Mouse (Mus musculus): ENCODE results near the gene Sae1.

Gene Sae1

DNA sequence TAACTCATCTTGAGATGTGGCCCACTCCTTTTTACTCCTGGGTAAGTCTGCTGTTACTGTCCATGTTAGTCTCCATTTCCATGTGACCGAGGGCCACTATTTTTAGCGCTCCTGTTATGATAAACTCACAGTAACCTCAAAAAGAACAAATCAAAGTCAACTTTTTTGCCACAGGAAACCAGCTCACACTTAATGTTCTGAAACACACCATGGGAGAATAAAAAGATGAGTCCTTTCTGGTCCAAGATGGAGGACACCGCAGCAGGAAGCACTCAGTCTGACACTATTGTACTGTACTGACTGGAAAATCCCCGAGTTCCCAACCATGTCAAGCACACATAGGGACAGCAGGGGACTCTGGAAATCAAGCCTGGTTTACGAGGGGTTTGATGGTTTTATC lies 37.6 kb downstream of the Sae1 start:
- DNase-seq = no peak

DNA sequence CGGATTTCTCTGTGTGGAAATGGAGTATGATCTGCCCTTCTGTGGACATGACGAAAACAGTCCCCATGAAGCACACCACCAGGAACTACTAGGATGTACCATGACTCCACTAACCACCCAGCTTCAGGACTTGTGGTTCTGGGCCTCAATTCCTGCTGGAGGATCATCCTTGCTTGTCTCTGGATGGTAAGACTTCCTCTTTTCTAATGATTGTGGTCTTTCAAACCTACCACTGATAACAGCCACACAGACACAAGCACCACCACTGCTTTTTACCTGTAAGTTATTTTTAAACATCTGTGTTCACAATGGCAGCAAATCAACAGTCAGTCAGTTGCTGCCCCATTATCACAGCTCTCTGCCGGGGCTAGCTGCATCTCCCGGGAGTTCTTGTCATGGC lies 42.3 kb downstream of the Sae1 start:
- no peak for DNase-seq

DNA sequence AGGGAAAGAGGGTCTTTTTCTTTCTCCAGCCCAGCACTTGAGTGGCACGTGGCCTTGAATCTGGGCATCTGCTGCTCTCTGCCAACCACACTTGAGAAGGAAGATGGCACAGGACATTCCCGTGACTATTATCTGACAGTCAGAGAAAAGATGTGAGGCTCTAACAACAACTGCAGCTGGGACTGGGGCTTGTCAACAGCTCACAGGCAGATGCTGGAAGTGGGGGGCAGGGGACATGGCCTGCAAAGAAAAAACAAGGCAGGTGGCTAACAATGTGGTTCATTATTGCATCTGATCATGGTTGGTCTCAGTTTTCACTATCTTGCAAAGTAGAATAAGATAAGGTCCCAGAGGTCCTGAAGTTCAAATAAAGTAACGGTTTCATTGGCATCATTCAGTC lies 43.0 kb downstream of the Sae1 start:
- peak; percentile 14 for DNase-seq

DNA sequence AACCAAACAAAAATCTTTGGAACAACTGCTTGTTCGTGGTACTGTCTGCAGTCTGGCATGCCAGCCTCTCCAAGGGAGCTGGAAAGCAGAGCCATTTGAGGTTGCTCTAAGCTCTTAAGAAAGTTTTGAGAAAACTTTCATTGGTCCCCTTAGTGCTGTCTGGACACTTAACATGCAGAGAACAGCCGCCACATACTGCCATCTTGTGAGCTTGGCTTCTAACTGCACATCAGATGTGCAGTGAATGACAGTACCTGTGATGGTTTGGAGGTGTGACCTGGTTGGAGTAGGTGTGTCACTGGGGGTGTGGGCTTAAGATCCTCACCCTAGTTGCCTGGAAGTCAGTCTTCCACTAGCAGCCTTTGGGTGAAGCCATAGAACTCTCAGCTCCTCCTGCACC lies 49.9 kb downstream of the Sae1 start:
- DNase-seq = no peak

DNA sequence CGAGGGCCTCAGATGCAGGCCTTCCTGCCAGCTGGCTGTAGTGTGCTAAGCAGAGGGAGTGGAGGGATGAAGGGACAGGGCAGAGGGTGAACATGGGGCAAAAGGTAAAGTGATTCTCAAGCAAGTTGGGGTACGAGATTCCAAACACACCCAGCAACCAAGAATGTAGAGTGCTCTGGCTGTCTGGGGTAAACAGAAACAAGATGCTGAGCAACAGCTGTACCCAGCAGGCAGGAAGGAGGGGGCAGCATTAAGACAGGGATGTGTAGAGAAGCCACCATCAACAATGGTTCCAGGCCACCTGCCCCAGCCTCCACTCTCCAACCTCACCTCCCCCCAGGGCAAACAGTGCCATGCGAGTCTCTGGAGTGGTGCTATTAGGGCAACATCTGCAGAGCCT lies 58.5 kb downstream of the Sae1 start:
- DNase-seq = no peak

DNA sequence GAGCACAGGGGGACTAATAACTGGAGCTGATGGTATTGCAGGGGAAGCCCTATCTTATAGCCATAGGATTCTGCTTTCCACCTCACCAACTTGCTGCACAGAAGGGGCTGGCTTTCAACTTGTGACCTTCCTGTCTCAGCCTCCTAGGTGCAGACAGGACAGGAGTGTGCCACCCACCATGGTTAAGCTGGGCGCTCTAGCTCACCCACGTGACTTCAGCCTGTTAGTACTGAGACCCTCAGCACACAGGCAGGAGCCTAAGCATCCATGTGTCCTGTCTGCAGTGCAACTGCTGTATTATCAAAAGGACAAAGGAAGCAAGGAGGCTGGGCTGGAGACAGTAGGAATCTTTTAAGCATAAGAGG lies 61.0 kb downstream of the Sae1 start:
- DNase-seq = no peak

DNA sequence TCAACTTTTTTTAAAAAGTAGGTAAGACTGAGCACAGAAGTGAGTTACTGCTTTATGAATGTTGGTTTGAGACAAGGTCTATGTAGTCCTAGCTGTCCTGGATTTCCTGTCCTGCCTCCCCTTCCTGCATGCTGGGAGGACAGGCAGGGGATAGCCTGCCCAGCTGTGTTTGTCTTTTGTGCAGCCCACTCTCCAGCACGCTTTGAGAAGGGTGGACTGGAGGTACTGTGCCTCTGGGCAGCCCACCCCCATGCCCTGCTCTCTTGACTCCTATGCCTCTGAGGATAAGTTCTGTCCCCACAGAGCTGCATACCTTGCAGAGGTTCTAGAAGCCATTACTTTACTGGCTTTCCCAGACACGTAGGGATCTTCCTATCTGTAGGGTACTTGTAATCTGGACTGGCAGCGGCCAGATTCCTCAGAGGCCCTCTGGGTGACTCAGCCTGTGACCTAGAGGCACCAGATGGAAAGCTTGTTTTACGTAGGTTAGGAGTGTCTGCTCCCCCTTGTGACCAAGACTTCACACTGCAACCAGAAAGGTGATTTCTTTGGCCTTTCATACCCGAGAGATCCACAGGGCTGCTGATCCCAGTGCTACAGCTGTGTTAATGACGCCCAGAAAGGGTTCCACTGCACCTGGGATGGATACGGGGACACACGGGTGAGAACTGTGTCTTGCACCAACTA lies 61.5 kb downstream of the Sae1 start:
- peak; percentile 49 for DNase-seq

DNA sequence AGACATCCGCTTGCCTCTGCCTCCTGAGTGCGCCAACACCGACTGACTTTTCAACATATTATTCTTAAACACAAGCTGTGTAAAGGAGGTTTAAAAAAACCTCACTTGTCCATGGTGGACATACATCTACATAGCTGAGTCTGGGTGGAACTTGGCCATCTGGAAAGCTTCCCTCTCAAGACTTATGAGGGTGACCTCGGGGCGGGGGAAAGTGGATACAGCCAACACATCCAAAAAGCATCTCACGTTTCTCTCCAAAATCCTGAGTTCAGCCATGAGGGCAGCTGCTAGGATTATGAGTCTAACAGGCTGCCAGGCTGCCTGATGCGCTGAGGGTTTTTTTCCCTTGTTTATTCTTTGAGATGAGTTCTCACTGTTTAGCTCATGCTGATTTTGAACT lies 62.9 kb downstream of the Sae1 start:
- no peak for DNase-seq

DNA sequence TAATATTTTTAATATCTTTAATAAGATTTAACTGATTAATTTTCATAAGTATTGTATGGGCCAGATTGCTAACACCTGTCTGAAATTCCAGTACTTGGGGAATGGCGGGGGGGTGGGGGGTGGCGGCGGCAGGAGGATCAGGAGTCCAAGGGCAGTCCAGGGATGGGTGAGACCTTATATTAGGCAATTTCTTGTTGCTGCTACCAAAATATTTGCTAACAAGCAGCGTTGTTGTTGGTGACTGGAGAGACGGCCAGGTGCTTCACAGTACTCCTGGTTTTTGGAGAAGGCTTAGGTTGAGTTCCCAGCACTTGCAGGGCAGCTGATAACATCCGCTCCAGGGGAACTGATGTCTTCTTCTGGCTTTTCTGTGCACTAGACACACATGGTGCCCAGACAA lies 67.1 kb downstream of the Sae1 start:
- no peak for DNase-seq

DNA sequence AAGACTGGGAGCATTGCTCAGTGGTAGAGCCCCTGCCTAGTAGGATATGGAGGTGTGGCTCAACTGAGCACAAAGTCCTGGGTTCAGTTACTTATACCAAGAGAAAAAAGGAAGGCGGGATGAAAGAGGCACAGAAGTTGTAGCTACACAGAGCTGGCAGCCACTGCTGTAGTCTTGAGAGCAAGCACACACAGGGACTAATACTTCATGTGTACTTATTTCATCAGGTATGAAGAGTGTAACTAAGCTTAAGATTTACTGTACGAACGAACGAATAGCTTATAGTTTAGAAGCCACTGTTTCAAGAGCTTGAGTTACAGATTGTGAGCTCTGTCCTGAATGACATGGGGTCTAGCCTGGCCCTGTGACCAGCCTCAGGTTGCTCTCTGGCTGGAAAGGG lies 68.4 kb downstream of the Sae1 start:
- DNase-seq = no peak

DNA sequence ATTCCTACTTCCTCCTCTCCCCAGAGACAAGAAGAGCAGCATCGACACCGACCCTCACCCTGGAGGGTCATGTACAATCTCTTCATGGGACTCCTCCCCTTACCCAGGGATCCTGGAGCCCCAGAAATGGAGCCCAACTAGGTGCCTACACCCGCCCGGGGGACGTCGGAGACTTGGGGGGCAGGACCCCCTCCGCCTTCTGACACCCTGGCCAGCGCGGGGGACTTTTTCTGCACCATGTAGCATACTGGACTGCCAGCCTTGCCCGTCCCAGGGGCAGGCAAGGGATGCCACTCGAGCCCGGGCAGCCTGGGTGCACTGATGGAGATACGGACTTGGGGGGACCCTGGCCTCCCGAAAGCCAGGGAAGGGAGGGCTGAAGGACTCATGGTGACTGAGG lies 70.5 kb downstream of the Sae1 start:
- no peak for DNase-seq

DNA sequence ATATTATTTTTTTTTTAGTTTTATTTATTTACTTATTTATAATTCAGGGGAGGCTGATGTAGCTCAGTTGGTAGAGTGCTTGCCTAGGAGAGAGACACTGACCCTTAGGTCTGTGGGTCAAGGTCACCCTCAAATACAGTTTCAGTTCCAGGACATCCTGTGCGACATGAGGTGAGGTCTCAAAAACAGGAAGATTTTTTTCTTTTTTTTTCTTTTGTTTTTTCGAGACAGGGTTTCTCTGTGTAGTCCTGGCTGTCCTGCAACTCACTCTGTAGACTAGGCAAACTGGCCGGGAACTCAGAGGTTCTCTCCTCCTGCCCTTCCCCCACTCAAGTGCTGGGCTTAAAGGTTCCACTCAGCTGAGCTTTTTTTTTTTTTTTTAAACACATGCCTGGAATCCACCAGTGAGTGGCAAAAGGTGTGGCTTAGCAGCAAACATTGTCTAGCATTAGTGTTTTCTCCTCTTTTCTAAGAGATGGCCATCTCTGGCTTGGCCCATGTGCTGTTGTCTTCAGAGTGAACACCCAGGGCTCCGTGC lies 72.3 kb downstream of the Sae1 start:
- DNase-seq = no peak

DNA sequence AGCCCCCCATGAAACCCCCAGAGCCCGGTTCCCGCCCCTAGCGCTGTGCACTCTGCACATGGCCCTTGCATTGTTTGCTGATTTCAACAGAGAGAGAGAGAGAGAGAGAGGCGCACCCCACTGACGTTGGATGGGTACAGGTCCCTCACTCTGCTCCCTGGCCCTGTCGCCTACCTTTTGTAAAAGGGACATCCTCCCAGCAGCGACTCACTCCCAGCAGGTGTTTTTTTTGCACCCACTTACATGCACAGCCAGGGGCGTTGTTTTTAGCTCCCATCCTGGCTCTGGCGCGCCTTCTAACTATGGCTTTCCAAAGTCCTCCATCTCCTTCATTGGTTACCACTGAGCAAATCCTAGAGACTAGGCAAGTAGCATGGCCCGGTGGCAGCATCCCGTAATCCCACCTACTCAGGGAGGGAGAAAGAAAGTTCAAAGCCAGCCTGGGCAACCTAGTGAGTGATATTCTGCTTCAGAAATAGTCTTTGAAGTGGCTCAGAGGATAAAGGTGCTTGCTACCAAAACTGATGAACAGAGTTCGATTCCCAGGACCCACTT lies 73.3 kb downstream of the Sae1 start:
- DNase-seq = no peak

DNA sequence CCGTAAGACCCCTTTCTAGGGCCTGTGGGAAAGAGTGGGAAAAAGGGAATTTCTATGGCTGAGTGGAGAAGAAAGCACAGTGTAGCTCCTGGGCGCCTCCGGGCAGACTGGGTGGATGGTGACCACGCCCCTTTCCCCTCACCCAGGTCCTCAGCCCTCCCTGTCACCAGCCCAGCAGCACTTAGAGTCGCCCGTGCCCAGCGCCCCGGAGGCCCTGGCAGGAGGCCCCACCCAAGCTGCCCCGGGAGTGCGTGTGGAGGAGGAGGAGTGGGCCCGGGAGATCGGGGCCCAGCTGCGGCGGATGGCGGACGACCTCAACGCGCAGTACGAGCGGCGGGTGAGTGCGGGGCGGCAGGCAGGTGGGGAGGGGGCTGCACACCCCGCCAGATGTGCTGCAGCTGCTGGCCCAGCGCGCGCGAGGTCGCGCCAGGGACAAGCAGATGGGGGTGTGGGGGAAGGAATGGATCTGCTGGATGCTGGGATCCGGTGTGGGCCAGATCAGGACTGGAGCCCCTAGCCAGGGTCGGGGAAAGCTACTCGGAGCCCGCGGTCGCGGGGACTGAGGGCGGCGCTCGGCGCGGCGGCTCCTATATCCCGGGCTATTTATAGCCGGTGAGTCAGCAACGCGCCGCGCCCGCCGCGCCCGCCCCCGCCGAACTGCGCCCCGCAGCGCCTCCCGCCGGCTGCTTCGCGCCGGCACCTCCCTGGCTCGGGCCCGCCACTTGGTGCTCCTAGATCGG lies 74.0 kb downstream of the Sae1 start:
- DNase-seq = peak; percentile 75

DNA sequence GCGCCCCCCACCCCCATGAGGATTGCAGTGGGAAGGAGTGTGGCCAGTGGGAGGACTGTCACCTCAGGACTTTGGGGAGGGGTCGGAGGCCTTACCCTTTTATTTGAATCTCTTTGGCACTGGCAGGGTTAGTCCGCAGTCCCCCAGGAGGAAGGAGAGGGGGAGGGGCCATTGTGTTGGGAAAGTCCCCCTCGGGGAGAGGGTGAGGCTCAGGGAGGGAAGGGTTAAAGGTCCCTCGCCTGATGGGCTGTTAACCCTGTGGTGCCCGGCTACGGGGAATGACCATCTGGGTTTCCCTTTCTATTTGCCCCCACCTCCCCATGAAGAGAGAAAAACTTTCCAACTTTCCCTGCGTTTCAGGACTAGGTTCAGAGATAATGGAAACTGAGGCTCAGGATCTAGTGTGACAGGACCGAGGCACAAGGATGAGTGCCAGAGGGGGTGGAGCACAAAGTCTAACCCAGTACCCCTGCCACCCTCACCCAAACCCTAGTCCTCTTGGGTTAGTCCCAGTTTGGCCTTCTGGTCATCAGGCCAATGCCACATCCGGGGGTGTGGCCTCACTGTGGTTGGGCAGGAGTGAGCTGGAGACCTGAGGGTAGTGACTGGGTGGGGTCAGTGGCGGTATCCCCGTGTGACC lies 74.8 kb downstream of the Sae1 start:
- peak; percentile 40 for DNase-seq

DNA sequence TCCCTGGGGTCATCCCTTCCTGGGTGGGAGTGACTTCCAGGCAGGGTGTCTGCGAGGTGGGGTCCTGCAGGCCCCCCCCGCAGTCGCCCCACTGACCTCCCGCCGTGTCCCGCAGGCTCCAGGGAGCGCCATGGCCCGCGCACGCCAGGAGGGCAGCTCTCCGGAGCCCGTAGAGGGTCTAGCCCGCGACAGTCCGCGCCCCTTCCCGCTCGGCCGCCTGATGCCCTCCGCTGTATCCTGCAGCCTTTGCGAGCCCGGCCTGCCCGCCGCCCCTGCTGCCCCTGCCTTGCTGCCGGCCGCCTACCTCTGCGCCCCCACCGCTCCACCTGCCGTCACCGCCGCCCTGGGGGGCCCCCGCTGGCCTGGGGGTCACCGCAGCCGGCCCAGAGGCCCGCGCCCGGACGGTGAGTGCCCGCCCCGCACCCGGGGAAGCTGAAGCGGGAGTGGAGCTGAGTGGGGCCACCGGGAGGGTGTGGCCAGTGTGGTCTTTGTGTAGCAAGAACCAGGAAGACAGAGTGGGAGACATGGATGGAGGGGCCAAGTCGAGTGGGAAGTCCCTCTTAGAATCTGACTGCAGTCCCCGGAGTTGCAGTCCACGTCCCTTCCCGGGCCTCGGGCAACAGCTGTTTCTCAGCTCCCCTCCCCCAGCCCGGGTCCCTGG lies 75.5 kb downstream of the Sae1 start:
- DNase-seq = no peak

DNA sequence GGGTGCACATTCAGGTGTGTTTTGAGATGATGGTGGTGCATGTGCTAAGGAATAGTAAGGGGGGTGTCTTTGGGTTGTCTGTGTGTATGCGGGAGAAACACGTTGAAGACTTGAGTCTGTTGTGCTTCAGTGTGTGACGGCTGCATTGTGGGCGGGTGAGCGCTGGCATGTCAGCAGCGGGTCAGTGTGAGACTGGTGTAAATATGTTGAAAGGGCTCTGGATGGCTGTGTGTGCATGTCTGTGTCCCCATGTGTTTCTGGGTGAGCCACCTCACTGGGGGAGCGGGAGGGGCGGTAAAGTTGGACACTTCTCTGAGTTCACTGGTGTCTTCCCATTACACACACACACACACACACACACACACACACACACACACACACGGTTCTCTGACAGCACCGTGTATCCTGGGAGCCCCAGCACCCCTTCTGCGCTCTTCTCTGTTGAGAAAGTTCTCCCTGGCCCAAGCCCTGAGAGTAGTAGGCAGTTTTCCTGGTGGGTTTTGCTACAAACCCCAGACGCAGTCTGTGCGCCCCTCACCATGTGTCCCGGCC lies 76.1 kb downstream of the Sae1 start:
- DNase-seq = peak; percentile 32

DNA sequence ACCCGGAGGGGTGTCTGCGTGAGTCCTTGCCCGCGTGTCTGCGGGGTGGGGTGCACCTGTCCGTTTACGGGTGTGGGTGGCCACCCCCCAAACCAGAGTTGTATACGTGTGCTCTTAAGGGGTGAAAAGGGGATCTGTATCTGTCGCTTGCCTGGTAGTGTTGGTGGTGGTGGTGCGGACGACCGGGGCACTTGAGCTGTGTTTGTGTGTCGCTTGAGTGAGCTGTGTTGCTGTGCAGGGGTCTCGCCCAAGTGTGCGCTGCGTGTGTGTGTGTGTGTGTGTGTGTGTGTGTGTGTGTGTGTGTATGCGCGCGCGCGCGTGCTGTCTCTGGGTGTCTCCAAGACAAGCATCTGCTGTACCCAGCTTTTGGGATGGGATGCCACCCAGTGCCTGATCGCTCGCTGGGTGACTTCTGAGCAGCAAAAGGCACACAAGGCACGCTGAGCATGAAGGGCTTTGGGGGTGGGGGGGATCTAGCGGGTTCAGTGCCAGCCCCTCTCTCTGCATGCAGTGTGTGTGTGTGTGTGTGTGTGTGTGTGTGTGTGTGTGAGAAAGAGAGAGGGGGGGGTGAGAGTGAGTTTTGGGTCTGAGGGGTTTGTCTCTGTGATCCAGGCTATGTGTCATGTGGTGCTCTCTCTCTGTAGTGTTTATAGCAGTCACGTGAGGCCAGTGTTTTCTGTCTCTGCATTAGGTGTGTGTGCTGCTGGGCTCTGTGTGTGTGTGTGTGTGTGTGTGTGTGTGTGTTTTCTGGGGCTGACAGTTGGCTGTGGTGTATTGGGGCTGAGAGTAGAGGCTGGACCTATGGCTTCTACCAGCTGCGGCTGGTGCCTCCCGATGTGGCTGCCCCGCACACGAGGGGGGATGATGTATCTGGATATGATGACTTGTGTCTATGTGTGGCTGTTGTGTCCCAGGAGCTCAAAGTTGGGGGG lies 76.8 kb downstream of the Sae1 start:
- peak; percentile 77 for DNase-seq

DNA sequence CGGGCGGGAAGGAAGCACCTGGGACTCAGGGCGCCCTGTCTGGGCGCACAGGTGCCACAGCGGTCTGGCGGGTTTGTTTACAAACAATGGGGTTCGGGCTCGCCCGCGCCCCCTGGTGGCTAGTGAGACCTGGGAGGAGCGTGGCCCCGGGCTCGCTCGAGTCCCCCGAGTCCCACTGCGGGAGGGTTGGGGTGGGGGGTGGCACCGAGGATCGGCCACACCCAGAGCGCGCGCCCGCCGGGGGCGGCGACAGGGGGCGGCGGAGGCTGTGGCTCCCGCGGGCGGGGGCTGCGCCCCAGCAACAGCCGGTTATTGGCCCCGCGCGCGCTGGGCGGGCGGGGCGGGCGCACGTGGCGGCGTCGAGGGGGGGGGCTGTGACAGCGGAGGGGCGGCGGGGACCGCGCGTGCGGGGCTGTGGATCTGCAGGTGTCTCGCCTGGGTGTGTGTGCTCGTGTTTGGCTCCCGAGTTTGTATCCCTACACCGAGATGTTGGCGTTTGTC lies 77.5 kb downstream of the Sae1 start:
- peak; percentile 82 for DNase-seq

DNA sequence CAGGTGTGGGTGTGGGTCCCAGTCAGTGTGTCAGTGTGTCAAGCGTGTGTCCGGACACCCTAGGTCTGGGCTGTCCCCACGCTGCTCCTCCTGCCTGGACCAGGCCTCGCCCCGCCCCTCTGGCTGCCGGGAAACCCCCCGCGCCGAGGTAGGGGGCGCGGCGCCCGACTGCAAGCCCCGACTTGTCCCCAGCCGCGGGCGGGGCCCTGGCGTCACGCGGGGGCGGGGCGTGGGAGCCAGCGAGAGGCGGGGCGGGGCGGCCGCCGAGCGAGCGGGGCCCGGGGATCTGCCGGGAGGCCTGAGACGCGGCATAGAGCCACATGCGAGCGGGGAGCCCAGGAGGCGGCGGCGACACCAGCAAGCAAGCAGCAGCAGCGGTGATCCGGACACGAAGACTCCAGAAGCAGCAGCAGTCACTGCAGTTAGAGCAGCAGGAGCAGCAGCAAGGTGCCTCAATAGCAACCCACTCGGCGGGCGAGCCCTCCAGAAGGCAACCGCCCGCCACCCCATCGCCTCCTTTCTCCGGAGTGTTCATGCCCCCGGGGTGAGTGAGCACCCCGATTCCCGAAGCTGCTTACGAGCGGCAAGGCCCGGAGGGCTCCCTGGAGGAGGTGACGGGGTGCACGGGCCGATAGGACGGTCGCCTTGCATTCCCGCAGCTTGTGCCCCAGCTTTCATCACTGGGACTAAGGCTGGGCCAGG lies 78.1 kb downstream of the Sae1 start:
- peak; percentile 87 for DNase-seq
